Mouse (Mus musculus) intestine, embryonic 14.5 days (tissue): ENCODE results near the gene Ccdc96. TPM values are rescaled to one million over a fixed set of nuclear protein-coding genes. Genes with fewer than 3 reads are reported as not detected.

Source experiments
- ATAC-seq: fragments of 200-750 bp; cut with Nextera tagmentation; replicated peaks from 2 replicates; pipeline ENCODE4 v1.8.0; 2017; ENCODE audit warnings: low read depth, moderate number of reproducible peaks, moderate TSS enrichment, moderate library complexity; ENCODE audit not compliant: low FRiP score, low TSS enrichment
- DNase-seq: peaks from one replicate; pipeline ENCODE4 v3.0.0-alpha.2; 2018; ENCODE audit warnings: low spot score
- H3K27ac ChIP-seq: fragments of 300-500 bp; sonication (generic); 2 replicates; pipeline ENCODE4 v1.5.1; 2014; ENCODE audit warnings: low read depth, mild to moderate bottlenecking, control low read depth
- H3K27me3 ChIP-seq: fragments of 300-500 bp; sonication (generic); replicated peaks from 2 replicates; pipeline ENCODE4 v1.6.1; 2014; ENCODE audit warnings: low read length, control low read depth; ENCODE audit not compliant: control insufficient read depth, insufficient read depth
- H3K36me3 ChIP-seq: fragments of 300-500 bp; sonication (generic); 2 replicates; pipeline ENCODE4 v1.6.1; 2014; ENCODE audit warnings: low read length, control low read depth; ENCODE audit not compliant: control insufficient read depth, insufficient read depth
- H3K4me1 ChIP-seq: fragments of 300-500 bp; sonication (generic); replicated peaks from 2 replicates; pipeline ENCODE4 v1.6.1; 2014; ENCODE audit warnings: low read length, control low read depth, mixed read lengths; ENCODE audit not compliant: control insufficient read depth, insufficient read depth
- H3K4me2 ChIP-seq: fragments of 300-500 bp; sonication (generic); 2 replicates; pipeline ENCODE4 v1.6.1; 2014; ENCODE audit warnings: low read length
- H3K4me3 ChIP-seq: fragments of 300-500 bp; sonication (generic); 2 replicates; pipeline ENCODE4 v1.5.1; 2014; ENCODE audit warnings: low read depth, low read length, control low read depth, mixed read lengths
- H3K9ac ChIP-seq: fragments of 300-500 bp; sonication (generic); 2 replicates; pipeline ENCODE4 v1.6.1; 2014; ENCODE audit warnings: mild to moderate bottlenecking, low read length
- H3K9me3 ChIP-seq: fragments of 300-500 bp; sonication (generic); 2 replicates; pipeline ENCODE4 v1.6.1; 2016; ENCODE audit warnings: low read length, control low read depth; ENCODE audit not compliant: control insufficient read depth
- WGBS: fragments of 180-500 bp; shearing (Covaris S2); extraction: QIAGEN DNeasy Blood & Tissue Kit; methylation state at CpG from one replicate; pipeline ENCODE4 v1.1.7; 2014; 5-methylcytosine and 5-hydroxymethylcytosine counted together
- polyA plus RNA-seq: library from polyadenylated mRNA; unstranded; fragments of >200 nt; fragmentation: Nextera tagmentation; extraction: Ambion mirVana; gene quantifications from 2 replicates; pipeline ENCODE4 v1.2.1, GENCODE M21; 2014

Ccdc96 gene
- polyA plus RNA-seq, 1 experiment from 2014 or later: 0.27 TPM

GRCm38 (mm10) chr5:36508351-36508750, 24.0 kb downstream of the Ccdc96 start:
- no peaks in the 10 kb centered on the region for H3K9me3 ChIP-seq
- no peak overlapping the region for H3K27ac ChIP-seq
- peaks cover 85% of the 10 kb centered on the region for H3K36me3 ChIP-seq
- H3K4me1 ChIP-seq: no peaks in the 10 kb centered on the region
- H3K9ac ChIP-seq: no peak overlapping the region
- ATAC-seq (no peak), DNase-seq (no peak)
- no peak overlapping the region for H3K4me2 ChIP-seq
- H3K4me3 ChIP-seq: no peak overlapping the region
- WGBS: 93% methylated on average over 10 of the region's 10 CpGs
- no peaks in the 10 kb centered on the region for H3K27me3 ChIP-seq

- H3K27me3 ChIP-seq: no peaks in the 10 kb centered on the region
- no peak overlapping the region for H3K27ac ChIP-seq
- H3K9me3 ChIP-seq: no peaks in the 10 kb centered on the region
- 94% methylated on average over 2 of the region's 2 CpGs for WGBS
- no peaks in the 10 kb centered on the region for H3K4me1 ChIP-seq
- H3K9ac ChIP-seq: no peak overlapping the region
- no peak overlapping the region for H3K4me3 ChIP-seq
- no peak for DNase-seq
- ATAC-seq: no peak
- H3K36me3 ChIP-seq: peaks cover 84% of the 10 kb centered on the region
- no peak overlapping the region for H3K4me2 ChIP-seq
These were observed 26.6 kb downstream of the Ccdc96 start for GRCm38 (mm10) chr5:36510956-36511355.

GRCm38 (mm10) chr5:36515126-36515525, 30.7 kb downstream of the Ccdc96 start:
- H3K9me3 ChIP-seq: no peaks in the 10 kb centered on the region
- H3K36me3 ChIP-seq: peaks cover 84% of the 10 kb centered on the region
- no peak for ATAC-seq
- DNase-seq: no peak
- no peak overlapping the region for H3K4me2 ChIP-seq
- 90% methylated on average over 1 of the region's 1 CpGs for WGBS
- H3K9ac ChIP-seq: no peak overlapping the region
- no peak overlapping the region for H3K27ac ChIP-seq
- no peak overlapping the region for H3K4me3 ChIP-seq
- no peaks in the 10 kb centered on the region for H3K27me3 ChIP-seq
- no peaks in the 10 kb centered on the region for H3K4me1 ChIP-seq

- ATAC-seq (no peak), DNase-seq (no peak)
- Histone ChIP-seq H3K4me2 (no peak overlapping the region), H3K4me1 (no peaks in the 10 kb centered on the region), H3K27me3 (no peaks in the 10 kb centered on the region), H3K36me3 (peaks cover 84% of the 10 kb centered on the region), H3K9me3 (no peaks in the 10 kb centered on the region), H3K9ac (no peak overlapping the region), H3K27ac (no peak overlapping the region), H3K4me3 (no peak overlapping the region)
- 85% methylated on average over 5 of the region's 5 CpGs for WGBS
These were observed 31.2 kb downstream of the Ccdc96 start for GRCm38 (mm10) chr5:36515558-36515957.

- ATAC-seq: no peak
- H3K9ac ChIP-seq: no peak overlapping the region
- H3K9me3 ChIP-seq: no peaks in the 10 kb centered on the region
- no peaks in the 10 kb centered on the region for H3K27me3 ChIP-seq
- H3K4me2 ChIP-seq: no peak overlapping the region
- H3K27ac ChIP-seq: no peak overlapping the region
- WGBS: 93% methylated on average over 3 of the region's 3 CpGs
- peaks cover 84% of the 10 kb centered on the region for H3K36me3 ChIP-seq
- H3K4me1 ChIP-seq: no peaks in the 10 kb centered on the region
- no peak overlapping the region for H3K4me3 ChIP-seq
- no peak for DNase-seq
These were observed 33.2 kb downstream of the Ccdc96 start for GRCm38 (mm10) chr5:36517596-36517995.

GRCm38 (mm10) chr5:36519751-36520150, 35.4 kb downstream of the Ccdc96 start:
- Histone ChIP-seq H3K4me1 (no peaks in the 10 kb centered on the region), H3K36me3 (peaks cover 80% of the 10 kb centered on the region), H3K27ac (no peak overlapping the region), H3K4me3 (no peak overlapping the region), H3K9ac (no peak overlapping the region), H3K27me3 (no peaks in the 10 kb centered on the region), H3K9me3 (no peaks in the 10 kb centered on the region), H3K4me2 (no peak overlapping the region)
- ATAC-seq (no peak), DNase-seq (no peak)
- 87% methylated on average over 3 of the region's 3 CpGs for WGBS

- no peaks in the 10 kb centered on the region for H3K27me3 ChIP-seq
These were observed 38.4 kb downstream of the Ccdc96 start for GRCm38 (mm10) chr5:36522782-36523181.

GRCm38 (mm10) chr5:36523219-36523703, 38.9 kb downstream of the Ccdc96 start:
- Histone ChIP-seq H3K4me2 (no peak overlapping the region), H3K4me1 (no peaks in the 10 kb centered on the region; the same call in 1 of the 2 replicates), H3K27ac (no peak overlapping the region), H3K9ac (no peak overlapping the region), H3K36me3 (peaks cover 52% of the 10 kb centered on the region), H3K4me3 (no peak overlapping the region), H3K27me3 (no peaks in the 10 kb centered on the region), H3K9me3 (no peaks in the 10 kb centered on the region)
- WGBS: 69% methylated on average over 5 of the region's 5 CpGs
- no peak for DNase-seq
- no peak for ATAC-seq

More at GRCm38 (mm10) chr5:36522782-36523181, 38.4 kb downstream of the Ccdc96 start:
- Histone ChIP-seq H3K4me2 (no peak overlapping the region), H3K4me3 (no peak overlapping the region), H3K4me1 (no peaks in the 10 kb centered on the region), H3K9me3 (no peaks in the 10 kb centered on the region), H3K36me3 (peaks cover 57% of the 10 kb centered on the region), H3K9ac (no peak overlapping the region), H3K27ac (no peak overlapping the region)
- ATAC-seq (no peak), DNase-seq (no peak)
- WGBS: 61% methylated on average over 2 of the region's 2 CpGs

- Histone ChIP-seq H3K4me3 (no peak overlapping the region), H3K4me2 (no peak overlapping the region), H3K36me3 (peaks cover 33% of the 10 kb centered on the region), H3K27me3 (no peaks in the 10 kb centered on the region), H3K4me1 (peaks cover 11% of the 10 kb centered on the region), H3K27ac (no peak overlapping the region), H3K9ac (no peak overlapping the region), H3K9me3 (no peaks in the 10 kb centered on the region)
- DNase-seq: no peak
- no peak for ATAC-seq
- WGBS: 76% methylated on average over 2 of the region's 2 CpGs
These were observed 40.8 kb downstream of the Ccdc96 start for GRCm38 (mm10) chr5:36525216-36525615.
